Mouse (Mus musculus) ES-E14 (cell line): ENCODE data around the gene Fbxl17. TPM values are rescaled to one million over a fixed set of nuclear protein-coding genes. Genes with fewer than 3 reads are reported as not detected.
A peak's percentile ranks its signal among the peaks of the same experiment; 100 is the strongest.

Experiments
- DNase-seq: peaks from one replicate; pipeline ENCODE4 v3.0.0-alpha.2; 2013; ENCODE audit warnings: low read depth, low spot score
- H3K27ac ChIP-seq: 2 replicates; pipeline ENCODE4 v1.5.1; 2012; ENCODE audit warnings: low read depth, mild to moderate bottlenecking, low read length, moderate library complexity, mixed read lengths; ENCODE audit not compliant: poor library complexity, insufficient read depth, severe bottlenecking
- H3K36me3 ChIP-seq: 2 replicates; pipeline ENCODE4 v1.6.1; 2012; ENCODE audit warnings: mild to moderate bottlenecking, low read length, moderate library complexity, mixed read lengths; ENCODE audit not compliant: control insufficient read depth, poor library complexity, insufficient read depth, severe bottlenecking
- H3K4me1 ChIP-seq, 2 experiments: fragments of 150-350 bp in 1 of 2; sonication (generic) in 1 of 2; 2 replicates each; pipeline ENCODE4 v1.6.1; 2012; ENCODE audit warnings: low read length in 2 of 2, mild to moderate bottlenecking in 1 of 2, mixed read lengths in 1 of 2; ENCODE audit not compliant: control insufficient read depth in 2 of 2, insufficient read depth in 2 of 2, poor library complexity in 1 of 2
- H3K4me3 ChIP-seq, 2 experiments: fragments of 150-350 bp in 1 of 2; sonication (generic) in 1 of 2; 2 replicates each; pipeline ENCODE4 v1.5.1; 2012; ENCODE audit warnings: low read length in 2 of 2, low read depth in 1 of 2, mild to moderate bottlenecking in 1 of 2, mixed read lengths in 1 of 2; ENCODE audit not compliant: insufficient read depth in 1 of 2, poor library complexity in 1 of 2, severe bottlenecking in 1 of 2
- H3K9ac ChIP-seq: 2 replicates; pipeline ENCODE4 v1.6.1; 2012; ENCODE audit warnings: low read depth, mild to moderate bottlenecking, low read length, mixed read lengths; ENCODE audit not compliant: poor library complexity, insufficient read depth, severe bottlenecking
- H3K9me3 ChIP-seq: fragments of 150-350 bp; sonication (generic); 2 replicates; pipeline ENCODE4 v1.6.1; 2012; ENCODE audit warnings: low read depth, mild to moderate bottlenecking, low read length; ENCODE audit not compliant: control insufficient read depth, insufficient read depth
- CHD2 ChIP-seq: IDR thresholded peaks from 2 replicates; pipeline ENCODE4 v1.6.1; 2014; ENCODE audit warnings: mild to moderate bottlenecking, low read depth, low read length, inconsistent platforms
- HCFC1 ChIP-seq: IDR thresholded peaks from 2 replicates; pipeline ENCODE4 v1.6.1; 2012; ENCODE audit warnings: low read length, inconsistent platforms, borderline replicate concordance; ENCODE audit not compliant: insufficient read depth
- MAFK ChIP-seq: IDR thresholded peaks from 2 replicates; pipeline ENCODE4 v1.6.1; 2014; ENCODE audit warnings: mild to moderate bottlenecking, low read depth, low read length, inconsistent platforms; ENCODE audit not compliant: insufficient read depth
- ZC3H11A ChIP-seq: IDR thresholded peaks from 2 replicates; pipeline ENCODE4 v1.6.1; 2012; ENCODE audit warnings: low read depth, mild to moderate bottlenecking, inconsistent platforms, low read length, borderline replicate concordance
- ZNF384 ChIP-seq: IDR thresholded peaks from 2 replicates; pipeline ENCODE4 v1.6.1; 2012; ENCODE audit warnings: low read depth, low read length, inconsistent platforms
- in situ Hi-C, 2 experiments: fragments of 600-800 bp; cut with MboI; formaldehyde crosslinking; loops; one replicate each; pipeline ENCODE4 v1.15.1; 2025; ENCODE audit warnings: low sequenced_read_pairs in 2 of 2, inconsistent platforms in 1 of 2; ENCODE audit not compliant: unreplicated experiment in 2 of 2
- total RNA-seq: library from RNA; depleted of rRNA; stranded (reverse); fragments of 300-350 nt; gene quantifications from 2 replicates; pipeline ENCODE4 v1.2.3, GENCODE M21; 2012

Fbxl17 gene
- total RNA-seq, 1 experiment = 5.6 TPM

GRCm38 (mm10) chr17:63262674-63263073 lies 237.1 kb downstream of the Fbxl17 start:
- H3K36me3 ChIP-seq = no peaks in the 10 kb centered on the region
- no peaks in the 10 kb centered on the region for H3K4me1 ChIP-seq
- H3K9me3 ChIP-seq = no peaks in the 10 kb centered on the region
- H3K27ac ChIP-seq = no peak overlapping the region
- H3K9ac ChIP-seq = no peak overlapping the region
- TF ChIP-seq HCFC1 = no peak
- TF ChIP-seq ZC3H11A = no peak
- no peak for TF ChIP-seq CHD2
- TF ChIP-seq ZNF384 = no peak
- TF ChIP-seq MAFK = no peak
- H3K4me3 ChIP-seq = no peak overlapping the region
- no peak for DNase-seq
- in situ Hi-C loops = no loop called here

GRCm38 (mm10) chr17:63261508-63262141 lies 238.2 kb downstream of the Fbxl17 start:
- DNase-seq = no peak
- in situ Hi-C loops = no loop called here
- Histone ChIP-seq H3K9ac (no peak overlapping the region), H3K36me3 (no peaks in the 10 kb centered on the region), H3K9me3 (no peaks in the 10 kb centered on the region), H3K4me1 (no peaks in the 10 kb centered on the region), H3K27ac (no peak overlapping the region), H3K4me3 (no peak overlapping the region)
- TF ChIP-seq MAFK (no peak), ZC3H11A (no peak), ZNF384 (no peak)

DNA sequence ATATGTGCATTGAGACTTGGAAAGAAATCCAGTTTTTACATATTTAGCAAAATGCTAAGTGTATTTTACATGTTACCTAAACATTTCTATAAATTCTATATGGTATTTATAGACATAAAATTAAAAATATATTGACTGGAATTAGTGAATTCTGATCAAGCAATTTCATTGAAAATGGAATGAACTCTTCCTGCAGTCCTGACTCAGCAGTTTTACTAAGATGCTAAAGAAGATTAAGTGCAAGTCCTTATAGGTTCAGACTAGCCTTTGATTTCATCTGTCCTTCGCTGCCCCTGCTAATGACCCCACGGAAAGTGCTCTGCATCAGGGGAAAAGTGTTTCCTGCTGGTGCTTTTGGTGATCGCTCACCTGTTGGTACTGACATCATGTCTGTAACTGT lies 240.7 kb downstream of the Fbxl17 start:
- Histone ChIP-seq H3K4me3 (no peak overlapping the region), H3K36me3 (no peaks in the 10 kb centered on the region), H3K9me3 (no peaks in the 10 kb centered on the region), H3K27ac (no peak overlapping the region), H3K4me1 (no peaks in the 10 kb centered on the region), H3K9ac (no peak overlapping the region)
- in situ Hi-C loops = no loop called here
- DNase-seq = no peak
- TF ChIP-seq HCFC1 = no peak
- TF ChIP-seq CHD2 = no peak
- TF ChIP-seq MAFK = peak; percentile 79

- TF ChIP-seq ZC3H11A = no peak
- no peak for TF ChIP-seq HCFC1
- no peak for TF ChIP-seq CHD2
- no peak for TF ChIP-seq ZNF384
- TF ChIP-seq MAFK = no peak
- H3K4me1 ChIP-seq = no peaks in the 10 kb centered on the region
- peaks cover 2% of the 10 kb centered on the region; the same call in 1 of the 2 replicates for H3K9me3 ChIP-seq
- DNase-seq = no peak
- H3K4me3 ChIP-seq = no peak overlapping the region
- in situ Hi-C loops = no loop called here
- H3K36me3 ChIP-seq = no peaks in the 10 kb centered on the region
- H3K9ac ChIP-seq = no peak overlapping the region
- no peak overlapping the region for H3K27ac ChIP-seq
Observed at GRCm38 (mm10) chr17:63246144-63246619, 253.6 kb downstream of the Fbxl17 start.

DNA sequence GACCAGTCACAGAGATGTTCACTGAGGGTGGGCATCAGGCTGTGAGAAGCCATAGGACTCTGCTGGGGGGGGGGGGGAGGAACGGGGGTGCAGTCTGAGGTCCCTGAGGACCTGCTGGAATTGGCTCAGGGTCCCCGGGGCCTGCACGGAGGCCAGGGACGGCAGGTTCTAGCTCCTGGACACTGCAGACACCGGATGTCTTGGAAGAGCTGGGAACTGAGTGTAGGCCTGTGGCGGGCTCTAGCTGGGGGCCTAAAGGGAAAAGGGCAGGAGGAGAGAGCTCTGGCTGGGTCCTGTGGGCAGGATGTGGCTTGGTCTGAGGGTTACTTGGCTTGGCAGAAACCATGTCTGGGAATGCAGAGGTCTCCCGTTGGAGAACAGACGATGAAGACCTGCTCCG lies 254.3 kb downstream of the Fbxl17 start:
- Histone ChIP-seq H3K4me3 (no peak overlapping the region), H3K36me3 (no peaks in the 10 kb centered on the region), H3K9ac (no peak overlapping the region), H3K27ac (no peak overlapping the region), H3K4me1 (no peaks in the 10 kb centered on the region), H3K9me3 (peaks cover 2% of the 10 kb centered on the region; the same call in 1 of the 2 replicates)
- in situ Hi-C loops = no loop called here
- DNase-seq = no peak
- TF ChIP-seq ZC3H11A (no peak), HCFC1 (no peak), ZNF384 (no peak), CHD2 (no peak), MAFK (no peak)
